8 mouse cellular contexts compared by ENCODE assay signal in the genomic region with DNA sequence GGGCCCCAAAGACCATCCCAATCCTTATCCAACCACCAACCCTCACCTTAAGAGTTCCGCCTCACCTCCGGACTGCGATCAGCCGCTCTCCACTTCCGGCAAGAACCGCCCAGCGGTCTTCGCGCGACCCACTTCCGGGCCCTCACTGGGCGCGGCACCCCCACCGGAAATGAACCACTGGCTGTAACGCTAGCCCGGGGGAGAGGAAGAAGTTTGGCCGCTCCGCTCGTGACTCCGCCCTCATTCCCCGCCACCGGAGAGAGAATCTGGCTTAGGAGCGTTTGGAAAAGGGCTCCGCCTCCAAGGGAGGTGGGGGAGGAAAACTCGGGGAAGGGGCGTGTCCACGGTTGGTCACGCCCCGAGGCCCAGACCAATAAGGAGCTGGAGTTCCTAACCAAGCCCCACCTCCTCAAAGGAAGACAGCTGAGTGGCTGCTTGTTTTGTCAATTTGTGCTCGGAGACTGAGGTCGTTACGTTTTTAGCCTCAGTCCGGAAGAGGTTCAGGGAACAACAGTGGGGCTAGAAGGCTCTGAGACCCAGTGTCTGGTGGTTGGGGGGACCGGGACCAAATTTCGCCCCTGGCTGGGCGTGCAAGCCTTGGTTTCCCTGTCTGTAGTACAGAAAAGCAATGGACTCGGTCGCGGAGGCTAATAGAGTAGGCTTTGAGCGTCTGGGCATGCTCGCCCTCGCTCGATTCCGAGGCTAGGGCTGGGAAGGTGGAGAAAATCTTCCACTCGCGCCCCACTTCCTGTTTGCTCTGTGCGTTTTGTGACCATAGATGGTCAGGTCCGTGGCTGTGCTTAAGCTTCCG. TPM values are rescaled to one million over a fixed set of nuclear protein-coding genes. Genes with fewer than 3 reads are reported as not detected.
A peak's percentile ranks its signal among the peaks of the same experiment; 100 is the strongest.
DNase-seq lines count a peak whose midpoint lies in the region; ATAC-seq and TF ChIP-seq lines count a peak whose summit lies in the region.

A gene (minus strand): TSS at position 289 of the 811 bp plus-strand sequence.

- under 1% methylated on average over 49 of the region's 49 CpGs for WGBS in hindbrain, embryonic 10.5 days
- WGBS in lung, postnatal 0 days = under 1% methylated on average over 46 of the region's 49 CpGs

- H3K4me1 ChIP-seq in hindbrain, embryonic 10.5 days (replicated peaks) = peaks cover 41% of the 10 kb centered on the region
- peaks cover 14% of the 10 kb centered on the region; the same call in 1 of the 2 replicates for H3K4me1 ChIP-seq in lung, postnatal 0 days (ENCODE audit: insufficient read depth, low read depth, low read length)

- peak within 1 kb of the TSS; percentile 80 for H3K9ac ChIP-seq in lung, postnatal 0 days (replicated peaks; ENCODE audit: low read depth)

- no peak for TF ChIP-seq CTCF in lung, postnatal 0 days (IDR thresholded peaks at IDR 0.05)

- peak within 1 kb of the TSS; percentile 62 for H3K4me2 ChIP-seq in lung, postnatal 0 days (replicated peaks; ENCODE audit: low read depth, low read length)

- H3K27me3 ChIP-seq in hindbrain, embryonic 10.5 days (ENCODE audit: insufficient read depth, poor library complexity, severe bottlenecking) = no peaks in the 10 kb centered on the region
- H3K27me3 ChIP-seq in lung, postnatal 0 days (replicated peaks; ENCODE audit: insufficient read depth, low read length) = no peaks in the 10 kb centered on the region

- H3K9me3 ChIP-seq in hindbrain, embryonic 10.5 days = no peaks in the 10 kb centered on the region
- no peaks in the 10 kb centered on the region for H3K9me3 ChIP-seq in lung, postnatal 0 days (ENCODE audit: low read length)

- peak; percentile 78 for ATAC-seq in frontal cortex, adult (ENCODE audit: low TSS enrichment)
- ATAC-seq in lung, postnatal 0 days = peak; percentile 95

- 0 out of 2 replicates have a peak, but pooled peaks cover 4% of the 10 kb centered on the region for H3K36me3 ChIP-seq in hindbrain, embryonic 10.5 days
- H3K36me3 ChIP-seq in lung, postnatal 0 days (ENCODE audit: insufficient read depth, low read length) = no peaks in the 10 kb centered on the region

- H3K4me3 ChIP-seq in hindbrain, embryonic 10.5 days = peak within 1 kb of the TSS; percentile 68
- H3K4me3 ChIP-seq in lung, postnatal 0 days (ENCODE audit: low read depth, low read length) = peak within 1 kb of the TSS; percentile 78

- DNase-seq in MN1 (ENCODE audit: low spot score) = peak; percentile 94
- DNase-seq in cerebellum, adult 9-10 months = peak; percentile 99
- DNase-seq in hindbrain, embryonic 10.5 days (ENCODE audit: low spot score) = peak; percentile 99
- peak; percentile 99 for DNase-seq in layer of hippocampus, adult 9-11 months
- DNase-seq in lung, postnatal 0 days (ENCODE audit: low spot score) = peak; percentile 99
- DNase-seq in ovary, postnatal 14 days (ENCODE audit: low spot score) = peak; percentile 94
- peak; percentile 94 for DNase-seq in thymus, postnatal 14 days

- peak within 1 kb of the TSS; percentile 96 for H3K27ac ChIP-seq in hindbrain, embryonic 10.5 days
- H3K27ac ChIP-seq in lung, postnatal 0 days (ENCODE audit: low read length) = peak within 1 kb of the TSS; percentile 100

- peak; percentile 71; the same call in 1 of the 2 replicates for TF ChIP-seq EP300 in lung, postnatal 0 days (IDR thresholded peaks at IDR 0.05)

RNA-seq across cellular contexts. Expression of the gene that starts here (rescaled TPM):
- polyA plus RNA-seq in hindbrain, embryonic 10.5 days (2016; fragmentation: Nextera tagmentation; extraction: Ambion mirVana) = 66.8 and 79.3 TPM in 2 replicates
- 66.8 and 66.9 TPM in 2 replicates for polyA plus RNA-seq in lung, postnatal 0 days (2015; fragmentation: Nextera tagmentation; extraction: Ambion mirVana)

Comparison
In these comparisons a context has a peak if more than half of its experiments do, and no peak if none do; other contexts are left out.
1. Peak in every context shown above with its lines: DNase-seq, ATAC-seq, H3K4me3 ChIP-seq and H3K27ac ChIP-seq.